Mouse (Mus musculus) embryonic facial prominence, embryonic 10.5 days (tissue): ENCODE measurements around the gene Renbp. TPM values are rescaled to one million over a fixed set of nuclear protein-coding genes. Genes with fewer than 3 reads are reported as not detected.

Experiments used
- DNase-seq: peaks from one replicate; pipeline ENCODE4 v3.0.0-alpha.2; 2017; ENCODE audit warnings: low spot score
- H3K27ac ChIP-seq: fragments of 300-500 bp; sonication (generic); replicated peaks from 2 replicates; pipeline ENCODE4 v1.5.1; 2016; ENCODE audit warnings: mild to moderate bottlenecking
- H3K27me3 ChIP-seq: fragments of 300-500 bp; sonication (generic); replicated peaks from 2 replicates; pipeline ENCODE4 v1.6.1; 2016; ENCODE audit warnings: low read depth, mild to moderate bottlenecking; ENCODE audit not compliant: poor library complexity, severe bottlenecking
- H3K36me3 ChIP-seq: fragments of 300-500 bp; sonication (generic); replicated peaks from 2 replicates; pipeline ENCODE4 v1.6.1; 2016; ENCODE audit warnings: mild to moderate bottlenecking, moderate library complexity
- H3K4me1 ChIP-seq: fragments of 300-500 bp; sonication (generic); 2 replicates; pipeline ENCODE4 v1.6.1; 2016
- H3K4me3 ChIP-seq: fragments of 300-500 bp; sonication (generic); 2 replicates; pipeline ENCODE4 v1.5.1; 2016; ENCODE audit warnings: mild to moderate bottlenecking, moderate library complexity
- H3K9me3 ChIP-seq: fragments of 300-500 bp; sonication (generic); 2 replicates; pipeline ENCODE4 v1.6.1; 2016; ENCODE audit warnings: mild to moderate bottlenecking
- WGBS: fragments of 180-500 bp; shearing (Covaris S2); methylation state at CpG from one replicate; pipeline ENCODE4 v1.1.7; 2016; 5-methylcytosine and 5-hydroxymethylcytosine counted together
- polyA plus RNA-seq: library from polyadenylated mRNA; unstranded; fragments of >200 nt; fragmentation: Nextera tagmentation; extraction: Ambion mirVana; gene quantifications from 2 replicates; pipeline ENCODE4 v1.2.1, GENCODE M21; 2016

Gene Renbp
- polyA plus RNA-seq, 1 experiment from 2014 or later, result 22.4 TPM

GRCm38 (mm10) chrX:73877014-73877413 is 53.6 kb downstream of the Renbp start:
- peaks cover 47% of the 10 kb centered on the region for H3K27me3 ChIP-seq
- peaks cover 14% of the 10 kb centered on the region; the same call in 1 of the 2 replicates for H3K4me1 ChIP-seq
- no peak for DNase-seq
- WGBS, result 63% methylated on average over 1 of the region's 1 CpGs
- no peak overlapping the region for H3K4me3 ChIP-seq
- no peaks in the 10 kb centered on the region for H3K9me3 ChIP-seq
- H3K36me3 ChIP-seq, result no peaks in the 10 kb centered on the region
- no peak overlapping the region for H3K27ac ChIP-seq

- peaks cover 8% of the 10 kb centered on the region; the same call in 1 of the 2 replicates for H3K4me1 ChIP-seq
- H3K27ac ChIP-seq, result no peak overlapping the region
- peaks cover 36% of the 10 kb centered on the region for H3K27me3 ChIP-seq
- 34% methylated on average over 2 of the region's 2 CpGs for WGBS
- no peaks in the 10 kb centered on the region for H3K9me3 ChIP-seq
- no peak for DNase-seq
- H3K4me3 ChIP-seq, result no peak overlapping the region
- H3K36me3 ChIP-seq, result no peaks in the 10 kb centered on the region
Observed at GRCm38 (mm10) chrX:73875881-73876280, 54.8 kb downstream of the Renbp start.

Other genes with a start within 250 kb of the Renbp start
- 152 and 153 TPM in 2 replicates for gene Bcap31, start 214.7 kb downstream of the Renbp start, polyA plus RNA-seq
- 8.1 and 10.4 TPM in 2 replicates for gene Abcd1, start 214.3 kb downstream of the Renbp start, polyA plus RNA-seq
- gene Plxnb3, start 173.8 kb downstream of the Renbp start, polyA plus RNA-seq, result 0.08 and 0.14 TPM in 2 replicates
- gene Srpk3, start 156.4 kb downstream of the Renbp start, polyA plus RNA-seq, result 1.00 and 2.0 TPM in 2 replicates
- gene Idh3g, start 144.0 kb downstream of the Renbp start, polyA plus RNA-seq, result 175 and 176 TPM in 2 replicates
- 101 and 107 TPM in 2 replicates for gene Ssr4, start 143.8 kb downstream of the Renbp start, polyA plus RNA-seq
- gene Pdzd4, start 105.9 kb downstream of the Renbp start, polyA plus RNA-seq, result 0.65 and 0.79 TPM in 2 replicates
- 0.05 and 0.07 TPM in 2 replicates for gene Avpr2, start 38.7 kb downstream of the Renbp start, polyA plus RNA-seq
- 8.0 and 8.2 TPM in 2 replicates for gene L1cam, start 34.7 kb downstream of the Renbp start, polyA plus RNA-seq
- gene Arhgap4, start 9.0 kb downstream of the Renbp start, polyA plus RNA-seq, result 2.1 and 2.6 TPM in 2 replicates
- gene Naa10, start 8.9 kb downstream of the Renbp start, polyA plus RNA-seq, result 169 and 181 TPM in 2 replicates
- gene Hcfc1, start 35.5 kb upstream of the Renbp start, polyA plus RNA-seq, result 79.9 and 84.5 TPM in 2 replicates
- 54.0 and 62.2 TPM in 2 replicates for gene Irak1, start 93.1 kb upstream of the Renbp start, polyA plus RNA-seq
- not detected in 2 replicates for gene Opn1mw, start 196.6 kb upstream of the Renbp start, polyA plus RNA-seq
- gene Mecp2, start 204.5 kb upstream of the Renbp start, polyA plus RNA-seq, result 12.4 and 15.7 TPM in 2 replicates
- not detected in 2 replicates for gene Tex28, start 237.0 kb upstream of the Renbp start, polyA plus RNA-seq
- gene Tktl1, start 246.4 kb upstream of the Renbp start, polyA plus RNA-seq, result 0.10 TPM in 1 of 2 replicates, not detected in the other